Mouse (Mus musculus) heart, adult 10 weeks (tissue): ENCODE results near the gene Pi16. TPM values are rescaled to one million over a fixed set of nuclear protein-coding genes. Genes with fewer than 3 reads are reported as not detected.

Experiments used
- polyA plus RNA-seq: library from polyadenylated mRNA; stranded (reverse); fragments of 350-450 nt; fragmentation: Illumina TruSeq; extraction: RNeasy Lipid Tissue Mini Kit (QIAGEN cat#74804); gene quantifications from one replicate; pipeline ENCODE4 v1.2.3, GENCODE M21; 2014; ENCODE audit warnings: low read depth, low replicate concordance

Gene Pi16
- 59.2 TPM for polyA plus RNA-seq

DNA sequence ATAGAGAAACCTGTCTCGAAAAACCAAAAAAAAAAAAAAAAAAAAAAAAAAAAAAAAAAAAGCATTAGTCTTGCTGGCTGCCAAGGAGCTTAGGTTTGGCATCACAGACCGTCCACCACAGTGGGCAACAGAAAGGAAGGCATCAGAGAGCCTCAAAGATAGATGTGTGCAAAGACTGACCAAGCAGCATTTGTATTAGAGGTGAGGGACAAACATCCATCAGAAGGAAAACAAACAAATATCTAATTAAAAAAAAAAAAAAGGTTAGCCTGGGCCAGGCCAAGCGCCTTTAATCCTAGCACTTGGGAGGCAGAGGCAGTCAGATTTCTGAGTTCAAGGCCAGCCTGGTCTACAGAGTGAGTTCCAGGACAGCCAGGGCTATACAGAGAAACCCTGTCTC is at the start of gene Pi16:
Gene Pi16, plus strand, starts transcription at position 301 of the 400 bp plus-strand sequence.

DNA sequence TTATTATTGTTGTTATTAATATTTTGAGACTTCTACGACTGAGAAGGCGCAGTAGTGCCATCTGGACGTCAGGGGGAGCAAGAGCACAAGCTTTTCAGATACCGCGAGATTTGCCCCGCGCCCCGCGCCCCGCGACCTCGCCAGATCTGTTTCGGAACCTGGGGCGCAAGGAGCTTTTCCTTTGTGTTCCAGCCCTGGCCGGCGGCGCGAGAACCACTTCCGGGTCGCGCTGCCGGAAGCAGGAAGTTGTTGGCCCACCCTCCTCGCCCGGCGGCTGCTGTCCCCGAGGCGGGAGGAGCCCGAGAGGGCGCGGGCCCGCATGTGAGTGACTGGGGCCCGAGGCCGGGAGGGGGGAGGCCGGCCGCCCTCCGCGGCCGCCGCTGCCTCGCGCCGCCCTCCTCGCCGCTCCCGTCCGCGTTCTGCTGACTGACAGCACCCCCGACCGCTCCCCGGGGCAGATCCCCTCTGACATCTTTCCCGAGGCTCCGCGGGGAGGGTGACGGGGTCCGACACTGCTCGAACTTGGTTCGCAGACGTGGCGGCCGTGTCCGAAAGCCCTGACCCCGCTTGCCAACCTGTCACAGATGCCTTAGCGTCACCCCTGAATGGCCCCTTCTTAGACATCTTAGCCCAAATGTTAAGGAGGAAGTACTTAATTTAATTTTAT is 48.7 kb upstream of the Pi16 start, which contains the start of gene BC004004:
Gene BC004004, plus strand, starts transcription at position 107 of the 667 bp plus-strand sequence.

DNA sequence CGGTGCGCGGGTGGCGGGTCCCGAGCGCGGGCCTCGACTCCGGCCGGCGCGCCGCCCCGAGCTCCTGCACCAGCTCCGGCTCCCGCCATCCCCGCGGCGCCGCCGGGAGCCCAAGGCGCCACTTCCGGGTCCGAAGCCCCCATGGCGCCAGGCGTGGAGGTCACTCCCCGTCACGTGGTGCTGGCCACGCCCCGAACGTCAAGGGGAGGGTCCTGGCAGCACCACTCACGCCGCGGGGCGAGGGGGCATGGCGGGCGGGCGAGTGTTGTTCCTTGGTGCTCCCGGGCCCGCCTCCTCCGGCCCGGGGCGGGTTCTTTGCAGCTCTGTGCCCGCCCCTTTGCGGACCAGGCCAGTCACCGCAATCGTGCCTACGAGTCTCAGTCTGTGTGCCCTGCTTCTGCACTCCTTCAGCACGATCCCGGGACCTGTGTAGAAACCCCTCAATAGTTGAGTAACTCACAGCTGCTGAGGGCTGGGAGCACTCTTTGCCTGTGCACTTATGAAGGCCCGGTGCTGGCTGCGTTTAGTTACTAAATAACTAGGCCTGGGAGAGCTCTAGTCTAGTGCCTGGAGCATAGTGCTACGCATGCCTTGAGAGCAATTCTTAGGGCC is 30.3 kb downstream of the Pi16 start, which contains the start of gene Mtch1:
Gene Mtch1, minus strand, starts transcription at position 290 of the 612 bp plus-strand sequence.

GRCm38 (mm10) chr17:29360761-29361221 is 43.3 kb downstream of the Pi16 start, which contains the start of gene Fgd2:
Fgd2 (plus strand) TSS chr17:29360914.

Other genes starting within 250 kb of the Pi16 start
- 54.1 TPM for gene Cdkn1a, start 226.7 kb upstream of the Pi16 start, polyA plus RNA-seq
- gene Rab44, start 203.5 kb upstream of the Pi16 start, polyA plus RNA-seq, result 0.10 TPM
- 5.8 TPM for gene Cpne5, start 79.5 kb upstream of the Pi16 start, polyA plus RNA-seq
- gene Ppil1, start 53.5 kb upstream of the Pi16 start, polyA plus RNA-seq, result 41.0 TPM
- 295 TPM for gene BC004004, start 48.9 kb upstream of the Pi16 start, polyA plus RNA-seq
- gene Mtch1, start 30.3 kb downstream of the Pi16 start, polyA plus RNA-seq, result 193 TPM
- gene Fgd2, start 43.2 kb downstream of the Pi16 start, polyA plus RNA-seq, result 2.9 TPM
- gene Pim1, start 173.1 kb downstream of the Pi16 start, polyA plus RNA-seq, result 29.5 TPM
- gene Gm17657, start 232.0 kb downstream of the Pi16 start, polyA plus RNA-seq, result not detected
- gene Tbc1d22b, start 232.1 kb downstream of the Pi16 start, polyA plus RNA-seq, result 13.7 TPM
- gene Tmem217, start 234.7 kb downstream of the Pi16 start, polyA plus RNA-seq, result not detected